Mouse (Mus musculus): ENCODE results near the gene Zfp322a.

Gene Zfp322a

DNA sequence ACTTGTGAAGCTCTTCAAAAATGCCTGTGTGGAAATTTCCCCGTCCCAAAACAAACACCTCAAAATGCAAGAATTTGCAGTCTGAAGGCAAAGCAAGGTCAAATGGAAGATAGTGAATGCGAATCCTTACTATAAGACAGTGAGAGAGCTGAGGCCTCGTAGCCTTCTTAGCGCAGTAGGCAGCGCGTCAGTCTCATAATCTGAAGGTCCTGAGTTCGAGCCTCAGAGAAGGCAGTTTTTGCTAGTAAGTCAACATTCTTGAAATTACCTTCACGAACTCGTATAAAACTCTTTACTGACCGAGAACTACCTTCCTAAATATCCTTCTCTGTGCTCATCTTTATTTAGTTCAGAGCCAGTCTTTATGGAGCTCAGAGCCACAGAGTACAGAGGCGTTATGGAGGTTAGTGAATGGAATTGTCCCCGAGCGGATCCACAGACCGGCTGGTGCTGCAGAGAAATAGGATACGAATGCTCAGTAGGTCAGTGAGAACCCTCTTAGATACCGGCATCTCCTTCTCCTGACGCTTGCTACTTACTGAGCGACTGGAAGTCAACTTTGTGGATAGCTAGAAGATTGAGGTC lies 51.6 kb downstream of the Zfp322a start:
- DNase-seq (ENCODE audit: low read depth, low spot score), result peak; percentile 85

DNA sequence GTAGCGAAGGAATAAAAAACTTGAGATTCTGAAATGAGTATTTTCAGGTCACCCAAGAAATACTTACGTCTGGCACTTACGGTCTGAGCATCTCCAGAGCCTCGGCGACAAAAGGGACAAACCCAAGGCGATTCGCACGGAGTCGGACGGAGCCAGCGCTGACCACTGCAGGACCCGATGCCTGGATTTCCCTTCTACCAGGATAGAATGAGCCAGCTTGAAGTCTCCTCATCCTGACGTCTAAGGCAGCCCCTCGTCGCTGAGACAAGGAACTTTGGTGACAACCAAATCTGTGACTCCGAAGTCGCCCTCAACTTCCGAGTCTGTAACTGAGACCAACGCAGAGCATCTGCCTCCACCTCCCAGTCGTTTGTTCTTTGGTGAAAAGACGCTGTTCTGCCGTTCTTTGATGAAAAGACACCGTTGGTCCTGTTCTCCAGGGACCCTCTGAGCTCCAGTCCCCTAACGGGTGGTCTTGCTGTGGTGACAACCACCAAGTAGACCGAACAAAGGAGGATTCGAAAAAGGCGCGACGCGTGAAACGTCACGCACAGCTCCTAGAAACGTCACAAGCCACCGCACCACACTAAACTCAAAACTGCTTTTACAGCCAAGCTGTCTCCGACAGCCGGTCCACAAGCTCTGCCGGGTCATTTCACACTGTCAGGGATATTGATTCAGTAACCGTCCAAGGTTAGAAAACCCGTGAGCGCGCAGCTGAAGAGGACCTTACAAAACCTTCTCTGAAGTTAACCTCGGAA lies 55.9 kb downstream of the Zfp322a start:
- DNase-seq (ENCODE audit: low read depth, low spot score), result peak; percentile 38

DNA sequence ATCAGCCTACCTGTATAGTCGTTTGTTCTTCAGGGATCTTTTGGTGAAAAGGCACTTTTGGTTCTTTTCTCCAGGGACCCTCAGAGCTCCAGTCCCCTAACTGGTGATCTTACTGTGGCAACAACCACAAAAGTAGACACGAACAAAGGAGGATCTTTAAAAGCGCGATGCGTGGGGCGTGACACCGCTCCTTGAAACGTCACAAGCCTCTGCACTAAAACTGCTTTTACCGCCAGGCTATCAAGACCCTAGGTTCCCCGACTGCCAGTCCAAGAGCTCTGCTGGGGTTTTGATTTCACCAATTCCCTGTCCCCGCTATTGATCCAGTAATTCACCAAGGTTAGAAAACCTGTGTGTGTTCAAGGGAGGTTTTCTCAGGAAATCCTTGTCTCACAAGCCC lies 59.0 kb downstream of the Zfp322a start:
- peak; percentile 24 for DNase-seq (ENCODE audit: low read depth, low spot score)

DNA sequence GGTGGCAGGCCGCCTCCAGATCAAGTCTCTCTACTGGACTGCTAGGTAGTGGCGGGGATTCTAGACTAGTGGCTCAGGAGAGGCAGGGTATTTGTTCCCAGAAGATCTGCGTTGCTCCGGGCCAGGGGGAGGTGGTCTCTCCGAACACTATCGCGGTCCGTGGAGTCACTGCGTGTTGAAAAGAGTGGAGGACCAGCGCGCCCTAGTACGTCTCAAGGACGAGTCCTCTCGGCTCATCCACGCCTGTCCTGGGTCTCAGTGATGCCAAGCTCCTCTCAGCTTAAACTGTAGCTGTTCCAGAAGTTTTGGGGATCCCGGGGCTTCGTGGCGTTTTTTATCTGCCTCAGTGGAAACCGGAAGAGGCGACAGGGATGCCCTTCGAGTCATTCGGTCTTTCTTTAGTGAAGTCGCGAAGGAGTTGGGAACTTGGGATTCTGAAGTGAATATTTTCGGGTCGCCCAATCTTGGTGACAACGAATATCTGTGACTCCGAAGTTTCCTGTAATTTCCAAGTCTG lies 59.5 kb downstream of the Zfp322a start:
- DNase-seq (ENCODE audit: low read depth, low spot score), result peak; percentile 56

DNA sequence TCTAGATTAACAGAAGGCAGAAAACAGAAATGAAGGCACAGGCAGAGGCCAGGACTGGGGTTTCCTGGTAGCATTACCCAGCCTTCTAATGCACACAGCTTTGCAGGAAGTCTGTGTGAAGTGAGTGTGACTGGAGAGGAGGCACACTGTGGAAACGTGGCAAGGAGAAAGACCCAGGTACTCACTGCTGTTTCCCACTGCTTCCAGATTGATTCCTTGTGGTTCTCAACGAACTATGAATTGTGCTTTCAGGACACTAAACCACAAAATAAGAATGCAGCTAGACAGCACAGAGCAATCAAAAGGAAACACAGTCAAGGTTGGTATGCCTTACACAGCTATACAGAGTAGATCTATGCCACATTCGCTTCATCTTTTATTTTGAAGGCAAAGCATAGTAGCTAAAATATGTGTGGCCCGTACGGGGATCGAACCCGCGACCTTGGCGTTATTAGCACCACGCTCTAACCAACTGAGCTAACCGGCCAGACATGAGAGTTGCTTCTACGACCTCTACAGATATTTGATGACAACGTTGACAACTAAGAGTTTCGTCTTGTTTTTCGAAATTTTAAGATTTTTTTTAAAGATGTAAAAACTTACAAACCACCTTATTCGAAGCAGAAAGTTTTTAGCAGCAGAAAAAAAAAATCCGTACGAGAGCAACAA lies 60.2 kb downstream of the Zfp322a start:
- peak; percentile 72 for DNase-seq (ENCODE audit: low read depth, low spot score)

- peak; percentile 86 for DNase-seq (ENCODE audit: low read depth, low spot score)
These were observed 61.8 kb downstream of the Zfp322a start for GRCm38 (mm10) chr13:23307069-23307814.

GRCm38 (mm10) chr13:23306707-23307068 lies 62.3 kb downstream of the Zfp322a start:
- no peak for DNase-seq (ENCODE audit: low read depth, low spot score)
